Mouse (Mus musculus): ENCODE measurements around the gene Smg7. TPM values are rescaled to one million over a fixed set of nuclear protein-coding genes. Genes with fewer than 3 reads are reported as not detected.

Smg7 gene
- polyA plus RNA-seq, 1 experiment, result 24.3 TPM

DNA sequence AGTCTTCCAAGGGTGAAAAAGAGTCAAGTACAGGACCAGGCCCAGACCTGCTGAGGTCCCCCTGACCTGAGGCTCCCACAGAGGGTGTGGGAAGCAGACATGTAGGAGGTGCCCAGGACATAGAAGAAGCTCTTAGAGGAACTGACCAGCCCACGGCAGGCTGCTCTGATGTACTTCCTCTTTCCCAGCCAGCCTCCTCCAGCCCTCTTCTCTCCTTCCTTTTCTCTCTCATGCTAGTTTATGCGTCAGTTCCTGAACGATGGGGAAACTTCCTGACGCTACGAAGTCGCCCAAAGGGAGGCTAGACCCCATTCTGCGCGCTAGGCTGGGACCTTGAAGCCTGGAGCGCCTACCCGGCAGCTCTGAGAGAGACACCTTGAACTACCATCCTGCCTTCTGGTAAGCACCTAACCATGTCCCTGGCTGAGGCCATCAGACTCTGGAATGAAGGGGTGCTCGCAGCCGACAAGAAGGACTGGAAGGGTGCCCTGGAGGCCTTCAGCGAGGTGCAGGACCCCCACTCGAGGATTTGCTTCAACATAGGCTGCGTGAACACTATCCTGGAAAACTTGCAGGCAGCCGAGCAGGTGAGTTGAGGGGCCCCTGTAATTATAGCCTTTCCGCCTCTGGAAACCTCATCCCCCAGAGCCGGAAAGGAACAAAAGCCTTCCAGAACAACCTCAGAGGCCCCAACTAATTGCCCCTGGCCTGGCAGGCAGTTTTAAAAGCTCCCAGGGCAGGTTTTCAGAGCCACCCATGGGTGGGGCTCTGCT, 94.6 kb downstream of the Smg7 start:
- DNase-seq (ENCODE audit: low spot score), result no peak

DNA sequence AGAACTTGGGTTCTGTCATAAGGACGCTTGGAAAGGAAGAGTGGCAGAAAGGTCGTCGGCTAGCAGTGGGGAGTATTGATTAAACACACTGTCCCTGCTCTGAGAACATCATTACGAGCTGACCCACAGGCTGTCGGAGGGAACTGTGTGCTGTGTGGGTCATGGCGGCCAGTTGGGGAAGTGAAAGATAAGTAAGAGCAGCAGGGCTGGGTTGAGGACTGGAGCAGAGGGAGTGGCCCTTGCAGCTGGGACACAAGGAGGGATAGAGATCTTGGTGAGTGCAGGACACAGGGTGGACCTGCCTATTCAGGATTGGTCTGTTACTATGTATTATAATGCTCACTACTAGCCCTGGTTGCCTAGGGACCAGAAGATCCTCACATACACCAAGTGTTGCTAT, 97.5 kb downstream of the Smg7 start:
- no peak for DNase-seq (ENCODE audit: low spot score)

DNA sequence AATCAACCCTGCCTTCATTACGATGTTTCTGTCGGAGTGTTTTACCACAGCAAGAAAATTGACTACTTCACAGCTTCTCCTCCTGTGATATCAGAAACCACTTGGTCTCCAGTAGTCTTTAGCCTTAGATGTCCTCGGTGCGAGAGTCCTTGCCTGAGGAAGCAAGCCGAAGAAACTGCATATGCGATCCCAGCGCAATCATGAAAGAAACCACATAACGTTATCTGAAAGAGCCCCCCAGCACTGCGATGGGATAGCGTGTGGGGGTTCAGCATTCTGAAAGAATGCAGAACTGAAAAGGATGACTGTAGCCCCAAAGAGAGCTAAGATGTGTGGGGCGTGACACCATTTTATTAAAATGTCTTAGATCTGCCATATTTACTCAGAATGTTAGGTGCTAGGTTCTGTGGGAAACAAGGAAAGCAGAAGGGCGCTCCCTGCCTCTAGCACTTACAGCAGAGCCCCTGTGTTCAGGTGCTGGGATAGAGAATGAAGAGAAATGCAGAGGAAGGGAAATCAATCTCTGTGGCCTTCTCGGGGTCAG, 101.7 kb downstream of the Smg7 start:
- no peak for DNase-seq (ENCODE audit: low spot score)

DNA sequence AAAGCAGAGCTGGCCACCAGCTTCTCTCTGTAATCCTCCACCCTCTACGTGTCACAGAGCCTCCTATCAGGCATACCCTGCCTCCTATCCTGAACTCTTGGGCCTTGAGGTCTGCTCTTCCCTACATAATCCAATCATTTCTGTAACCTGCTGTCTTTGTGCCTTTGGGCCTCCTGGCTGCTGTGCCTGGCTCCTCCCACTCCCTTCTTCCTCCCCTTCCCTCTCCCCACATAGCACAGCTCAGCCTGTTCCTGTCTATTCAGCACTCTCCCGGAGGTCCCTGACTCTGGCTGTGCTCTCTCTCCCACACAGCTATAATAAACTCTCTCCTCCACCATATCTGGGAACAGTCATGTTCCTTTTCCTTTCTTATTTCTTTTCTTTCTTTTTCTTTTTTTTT, 102.5 kb downstream of the Smg7 start, which contains the start of gene Ncf2:
Gene Ncf2, plus strand, starts transcription at position 298 of the 400 bp plus-strand sequence.
- DNase-seq (ENCODE audit: low spot score), result no peak

DNA sequence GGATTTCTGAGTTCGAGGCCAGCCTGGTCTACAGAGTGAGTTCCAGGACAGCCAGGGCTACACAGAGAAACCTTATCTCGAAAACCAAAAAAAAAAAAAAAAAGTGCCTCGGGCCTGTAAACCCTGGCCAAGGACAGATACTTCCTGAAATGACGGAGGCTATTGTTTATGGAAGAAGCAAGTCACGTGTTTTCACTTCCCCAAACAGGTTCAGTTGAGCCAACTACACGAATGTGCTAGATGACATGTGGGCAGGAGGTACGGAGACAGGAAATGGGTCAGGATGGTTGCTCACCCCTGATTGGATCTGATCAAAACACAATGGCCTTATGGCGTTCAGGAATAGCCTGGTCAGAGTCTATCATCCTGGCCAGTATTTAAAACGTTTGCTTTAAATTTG, 104.3 kb downstream of the Smg7 start:
- no peak for DNase-seq (ENCODE audit: low spot score)

DNA sequence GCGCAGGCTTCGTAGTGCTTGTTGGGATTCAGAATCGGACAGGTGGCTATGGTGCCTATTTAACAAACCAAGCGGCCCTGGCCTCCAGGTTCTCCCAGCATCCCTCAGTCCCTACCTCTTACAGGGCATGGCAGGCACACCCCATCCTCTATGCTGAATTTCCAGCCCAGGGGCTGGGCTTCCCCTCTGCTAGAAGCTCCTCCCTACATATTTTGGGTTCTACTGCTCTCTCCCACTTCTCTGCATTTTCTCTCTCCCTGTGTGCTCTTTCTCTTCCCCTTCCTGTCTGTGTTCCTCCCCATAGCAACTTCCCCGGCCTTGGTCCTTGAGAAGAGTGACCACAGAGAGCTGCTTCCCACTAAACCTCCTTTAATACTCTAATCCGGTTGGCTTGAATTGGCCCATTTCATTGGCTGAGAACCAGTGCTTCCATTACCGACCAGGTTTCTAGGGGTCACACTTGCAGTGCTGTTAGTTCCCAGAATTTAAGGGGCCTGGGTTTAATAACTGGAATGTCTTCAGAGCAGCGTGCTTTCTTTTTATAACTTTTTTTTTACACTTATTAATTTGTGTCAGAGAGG, 105.7 kb downstream of the Smg7 start:
- no peak for DNase-seq (ENCODE audit: low spot score)

DNA sequence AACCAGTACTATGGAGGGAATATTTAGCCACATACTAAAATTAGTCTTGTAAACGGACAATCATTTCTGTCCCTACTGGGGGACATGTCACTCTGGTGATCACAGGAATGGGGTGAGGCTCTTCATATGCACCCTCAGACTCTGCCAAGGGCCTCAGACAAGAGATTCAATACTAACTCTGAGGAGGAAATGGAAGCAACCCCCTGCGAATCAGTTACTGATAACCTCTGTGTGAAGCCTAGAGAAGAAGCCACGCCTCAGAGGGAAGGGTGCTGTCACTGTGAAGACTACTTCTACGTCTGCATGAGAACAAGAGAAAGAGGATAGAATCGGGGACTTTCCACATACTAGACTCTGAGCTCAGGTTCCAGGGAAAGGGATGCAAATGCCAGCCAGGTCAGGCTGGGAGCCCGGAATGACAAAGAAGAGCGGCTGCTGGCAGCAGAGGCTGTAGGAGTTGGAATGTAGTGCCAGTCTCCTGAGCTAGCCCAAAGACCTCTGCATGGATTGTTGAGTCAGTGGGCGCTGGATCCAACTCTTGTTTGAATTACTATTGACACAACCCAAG, 106.7 kb downstream of the Smg7 start:
- no peak for DNase-seq (ENCODE audit: low spot score)

DNA sequence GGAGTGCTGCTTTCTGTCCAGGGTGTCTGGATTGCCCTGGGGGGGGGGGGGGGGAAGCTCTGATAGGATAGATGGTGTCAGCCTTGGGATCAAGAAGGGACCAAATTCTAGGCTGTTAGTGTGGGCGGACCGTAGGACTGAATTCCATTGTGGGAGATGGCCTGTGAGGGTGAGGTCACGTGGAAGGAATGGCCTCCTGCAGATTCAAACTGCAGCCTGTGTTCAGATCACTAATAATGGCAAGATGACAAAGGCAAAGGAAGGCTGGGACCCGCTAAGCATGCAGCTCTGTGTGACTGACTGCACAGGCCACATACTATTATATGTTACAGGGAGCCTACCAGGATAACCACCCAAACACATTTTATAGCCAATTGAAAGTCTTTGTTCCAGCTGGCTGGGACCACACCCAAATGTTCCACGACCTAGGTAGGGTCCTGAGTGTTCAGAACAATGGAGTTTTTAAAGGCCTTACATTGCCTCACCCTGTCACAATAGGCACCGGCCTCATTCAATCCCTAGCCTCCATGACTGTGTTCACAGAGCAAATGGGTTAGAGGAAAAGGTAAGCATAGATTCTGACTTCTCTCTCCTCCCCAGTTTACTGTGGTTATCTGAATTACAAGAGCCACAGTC, 108.8 kb downstream of the Smg7 start:
- DNase-seq (ENCODE audit: low spot score), result no peak

DNA sequence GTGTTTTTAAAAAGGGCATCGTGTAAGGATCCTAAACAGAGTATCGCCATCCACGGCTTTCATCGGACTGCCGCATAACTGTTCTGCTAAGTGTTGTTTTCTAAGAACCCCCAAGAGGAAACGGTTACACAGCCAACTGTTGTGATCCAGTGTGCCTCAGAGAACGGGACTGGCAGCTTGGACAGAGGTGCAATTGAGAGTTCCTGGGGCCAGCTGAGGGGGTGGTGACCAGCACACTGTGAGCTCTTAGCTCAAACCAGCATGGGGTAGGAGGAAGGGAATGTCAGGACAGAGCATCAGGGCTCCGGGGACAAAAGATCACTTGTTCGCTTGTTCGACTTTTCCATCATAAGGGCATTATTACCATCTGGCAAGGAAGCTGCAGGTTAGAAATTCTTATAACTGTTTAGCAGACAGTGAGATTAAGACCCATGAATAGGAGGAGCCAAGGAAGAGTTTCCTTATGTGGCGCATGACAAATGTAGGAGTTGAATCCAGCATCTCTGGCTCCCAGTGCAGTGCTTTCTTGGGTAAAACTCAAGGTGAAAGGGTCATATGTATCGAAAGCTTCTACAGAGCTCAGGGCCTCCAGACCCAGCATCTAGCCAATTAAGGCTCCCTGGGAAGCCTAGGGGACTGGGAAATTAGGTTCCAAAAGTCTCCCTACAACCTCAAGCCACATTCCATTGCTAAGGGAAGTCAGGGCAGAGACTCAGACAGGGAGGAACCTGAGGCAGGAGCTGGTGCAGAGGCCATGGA, 109.5 kb downstream of the Smg7 start:
- no peak for DNase-seq (ENCODE audit: low spot score)

DNA sequence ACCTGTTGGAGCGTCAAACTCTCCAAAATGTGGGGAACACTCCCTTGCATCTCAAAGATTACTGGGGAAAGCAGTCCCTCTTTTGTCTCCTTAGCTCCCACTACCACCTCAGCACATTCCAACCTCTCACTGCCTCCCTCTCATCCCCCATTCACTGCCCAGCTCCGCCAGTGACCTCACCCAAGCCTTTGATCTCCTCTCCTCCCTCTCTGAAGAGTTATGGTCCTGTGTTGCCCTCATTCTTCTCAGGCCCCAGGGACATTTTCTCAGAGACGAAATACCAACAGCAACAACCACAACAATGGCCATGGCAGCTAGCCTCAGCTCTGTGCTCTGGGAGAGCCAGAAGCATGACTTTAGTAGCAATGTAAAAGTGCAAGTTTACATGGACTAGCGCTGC, 111.2 kb downstream of the Smg7 start:
- DNase-seq (ENCODE audit: low spot score), result no peak

DNA sequence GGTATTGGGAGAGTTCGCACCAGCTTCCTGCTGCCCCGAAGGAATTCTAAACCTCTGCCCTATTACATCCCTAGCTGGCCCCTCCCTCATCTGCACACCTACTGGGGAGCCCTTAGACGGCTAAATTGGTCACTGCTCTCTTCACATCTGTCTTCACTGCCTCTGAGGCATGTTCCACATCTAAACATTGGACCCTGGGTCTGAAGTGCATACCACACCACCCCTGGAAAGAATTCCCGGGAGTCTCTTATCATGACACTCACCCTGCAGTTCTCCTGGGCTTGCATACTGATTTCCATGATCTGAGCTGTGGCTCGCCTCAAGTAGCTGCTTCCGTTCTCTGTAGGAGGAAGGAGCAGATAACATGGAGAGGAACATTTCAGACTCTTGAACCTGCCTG, 111.6 kb downstream of the Smg7 start:
- DNase-seq (ENCODE audit: low spot score), result no peak

DNA sequence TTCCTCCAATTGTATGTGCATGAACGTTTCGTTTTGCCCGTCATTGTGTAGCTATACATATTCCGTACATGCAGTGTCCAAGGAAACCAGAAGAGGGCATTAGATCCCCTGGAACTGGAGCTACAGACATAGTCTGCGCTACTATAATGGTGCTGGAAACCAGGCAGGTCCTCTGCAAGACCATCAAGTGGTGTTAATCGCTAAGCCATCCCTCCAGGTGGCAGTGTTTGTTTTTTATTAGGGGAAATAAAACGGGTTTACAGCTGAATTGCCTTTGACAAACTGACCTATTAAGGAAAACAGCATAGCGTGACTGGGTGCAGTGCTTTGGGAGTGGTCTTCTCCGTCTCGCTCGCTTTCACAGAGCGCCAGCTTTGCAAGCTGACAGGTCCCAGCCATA, 112.2 kb downstream of the Smg7 start:
- DNase-seq (ENCODE audit: low spot score), result no peak

DNA sequence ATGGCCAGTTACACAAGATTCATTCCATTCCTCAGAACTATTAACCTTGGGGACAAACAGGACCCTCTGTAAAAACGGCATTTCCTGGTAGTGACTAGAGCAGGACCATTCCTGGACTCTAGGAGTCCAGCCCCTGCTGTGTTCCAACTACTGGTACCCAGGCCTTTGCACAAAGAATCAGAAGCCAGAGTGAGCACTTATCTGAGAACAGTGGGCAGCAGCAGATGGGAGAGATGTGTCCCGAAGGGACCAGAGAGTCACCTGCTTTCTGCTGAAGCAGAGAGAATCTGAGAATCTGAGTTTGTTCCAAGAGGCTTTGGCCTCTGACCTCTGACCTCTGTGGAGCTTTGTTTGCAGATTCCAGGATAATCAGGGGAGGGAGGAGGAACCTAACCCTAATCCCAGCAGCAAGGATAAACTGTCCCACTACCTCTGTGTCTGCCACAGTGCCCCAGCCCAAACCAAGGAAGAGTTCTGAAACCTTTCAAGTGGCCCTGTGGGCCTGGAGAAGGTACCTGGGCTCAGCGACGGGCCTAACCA, 114.3 kb downstream of the Smg7 start:
- DNase-seq (ENCODE audit: low spot score), result no peak

Other genes starting within 250 kb of the Smg7 start
- gene Apobec4, start 152.1 kb downstream of the Smg7 start, polyA plus RNA-seq (2012; rRNA removed), result not detected in 2 replicates
- gene Rgl1, start 136.3 kb downstream of the Smg7 start, polyA plus RNA-seq (2012; rRNA removed), result 29.6 and 31.0 TPM in 2 replicates
- gene Arpc5, start 136.1 kb downstream of the Smg7 start, polyA plus RNA-seq (2012; rRNA removed), result 143 and 180 TPM in 2 replicates
- 7.0 and 8.7 TPM in 2 replicates for gene Ncf2, start 102.5 kb downstream of the Smg7 start, polyA plus RNA-seq (2012; rRNA removed)
- 2.2 and 2.5 TPM in 2 replicates for gene Nmnat2, start 52.3 kb upstream of the Smg7 start, polyA plus RNA-seq (2012; rRNA removed)

All from urinary bladder, adult 2 months (tissue).